Mouse (Mus musculus) activated CD4-positive, CD25-positive, alpha-beta regulatory T cell, adult 9 weeks (primary cell): ENCODE results near the gene Ncf2. TPM values are rescaled to one million over a fixed set of nuclear protein-coding genes. Genes with fewer than 3 reads are reported as not detected.

Source experiments
- polyA plus RNA-seq: library from polyadenylated mRNA; unstranded; fragments of 100-300 nt; shearing (Covaris generic); gene quantifications from one replicate; pipeline ENCODE4 v1.2.1, GENCODE M21; 2017

Gene Ncf2
- 7.8 TPM for polyA plus RNA-seq

DNA sequence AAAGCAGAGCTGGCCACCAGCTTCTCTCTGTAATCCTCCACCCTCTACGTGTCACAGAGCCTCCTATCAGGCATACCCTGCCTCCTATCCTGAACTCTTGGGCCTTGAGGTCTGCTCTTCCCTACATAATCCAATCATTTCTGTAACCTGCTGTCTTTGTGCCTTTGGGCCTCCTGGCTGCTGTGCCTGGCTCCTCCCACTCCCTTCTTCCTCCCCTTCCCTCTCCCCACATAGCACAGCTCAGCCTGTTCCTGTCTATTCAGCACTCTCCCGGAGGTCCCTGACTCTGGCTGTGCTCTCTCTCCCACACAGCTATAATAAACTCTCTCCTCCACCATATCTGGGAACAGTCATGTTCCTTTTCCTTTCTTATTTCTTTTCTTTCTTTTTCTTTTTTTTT lies at the start of gene Ncf2:
Gene Ncf2 (plus strand): TSS at position 298 of the 400 bp plus-strand sequence.

GRCm38 (mm10) chr1:152750312-152750965 lies 49.6 kb upstream of the Ncf2 start, which contains the start of gene Apobec4:
Gene Apobec4, plus strand, starts transcription at chr1:152750551.

DNA sequence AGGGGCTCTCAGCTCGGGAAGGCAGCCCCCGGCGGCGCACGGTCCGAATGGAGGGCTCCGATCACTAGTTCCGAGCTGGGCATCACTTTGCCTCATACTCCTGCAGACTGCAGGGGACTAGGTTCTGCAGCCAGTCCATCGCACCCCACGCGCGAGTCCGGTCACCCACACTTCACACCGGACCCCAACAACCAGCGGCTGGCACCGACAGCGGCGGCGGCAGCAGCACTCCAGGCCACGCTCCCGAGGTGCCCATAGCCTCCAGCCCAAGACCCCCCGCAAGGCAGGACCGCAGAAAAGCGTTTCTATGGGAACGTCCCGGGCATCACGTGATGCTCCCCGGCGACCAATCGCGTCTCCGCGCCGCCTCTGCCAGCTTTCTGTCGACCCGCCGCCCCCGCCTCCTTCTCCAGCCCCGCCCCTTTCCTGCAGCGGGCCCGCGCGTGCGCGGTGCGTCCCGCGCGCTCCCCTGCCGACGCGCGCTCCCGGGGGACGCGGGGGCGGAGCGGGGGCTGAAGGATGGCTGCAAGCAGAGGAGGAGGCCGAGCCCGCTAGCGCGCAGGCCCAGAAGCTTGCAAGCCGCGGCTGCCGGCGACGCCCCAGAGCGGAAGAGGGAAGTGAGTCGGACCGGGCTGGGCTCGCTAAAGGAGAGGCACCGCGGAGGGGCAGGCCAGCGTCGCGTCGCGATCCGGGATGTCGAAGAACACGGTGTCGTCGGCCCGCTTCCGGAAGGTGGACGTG lies 33.8 kb upstream of the Ncf2 start, which contains the start of the genes Rgl1 and Arpc5:
Gene Rgl1 (minus strand): TSS at position 320 of the 741 bp plus-strand sequence.
Gene Arpc5 (plus strand): TSS at position 511 of the 741 bp plus-strand sequence.

Other genes with a start within 250 kb of the Ncf2 start
- gene Apobec4, start 49.6 kb upstream of the Ncf2 start, polyA plus RNA-seq = not detected
- 1.2 TPM for gene Rgl1, start 33.8 kb upstream of the Ncf2 start, polyA plus RNA-seq
- 762 TPM for gene Arpc5, start 33.7 kb upstream of the Ncf2 start, polyA plus RNA-seq
- gene Smg7, start 102.5 kb downstream of the Ncf2 start, polyA plus RNA-seq = 55.6 TPM
- gene Nmnat2, start 154.8 kb downstream of the Ncf2 start, polyA plus RNA-seq = 0.83 TPM